Mouse (Mus musculus) hindbrain, embryonic 11.5 days (tissue): ENCODE results near the gene Gpr84. TPM values are rescaled to one million over a fixed set of nuclear protein-coding genes. Genes with fewer than 3 reads are reported as not detected.
A peak's percentile ranks its signal among the peaks of the same experiment; 100 is the strongest.

Experiments used
- ATAC-seq: fragments of 200-750 bp; cut with Nextera tagmentation; 2 replicates; pipeline ENCODE4 v1.8.0; 2017; ENCODE audit warnings: mild to moderate bottlenecking, moderate TSS enrichment, moderate library complexity; ENCODE audit not compliant: low FRiP score
- DNase-seq: peaks from one replicate; pipeline ENCODE4 v3.0.0-alpha.2; 2015; ENCODE audit warnings: low spot score
- H3K27ac ChIP-seq: fragments of 300-500 bp; sonication (generic); 2 replicates; pipeline ENCODE4 v1.5.1; 2014; ENCODE audit warnings: mild to moderate bottlenecking, low read depth, low read length
- H3K27me3 ChIP-seq: fragments of 300-500 bp; sonication (generic); 2 replicates; pipeline ENCODE4 v1.6.1; 2014; ENCODE audit warnings: mild to moderate bottlenecking, low read length, moderate library complexity, mixed read lengths; ENCODE audit not compliant: control insufficient read depth, insufficient read depth
- H3K36me3 ChIP-seq: fragments of 300-500 bp; sonication (generic); 2 replicates; pipeline ENCODE4 v1.6.1; 2014; ENCODE audit warnings: mild to moderate bottlenecking, low read length, moderate library complexity, mixed read lengths; ENCODE audit not compliant: control insufficient read depth, insufficient read depth
- H3K4me1 ChIP-seq: fragments of 300-500 bp; sonication (generic); replicated peaks from 2 replicates; pipeline ENCODE4 v1.6.1; 2014; ENCODE audit warnings: low read length, mixed read lengths; ENCODE audit not compliant: control insufficient read depth, insufficient read depth
- H3K4me2 ChIP-seq: fragments of 300-500 bp; sonication (generic); replicated peaks from 2 replicates; pipeline ENCODE4 v1.6.1; 2014; ENCODE audit warnings: mild to moderate bottlenecking, low read depth, low read length
- H3K4me3 ChIP-seq: fragments of 300-500 bp; sonication (generic); 2 replicates; pipeline ENCODE4 v1.5.1; 2014; ENCODE audit warnings: low read depth, low read length
- H3K9ac ChIP-seq: fragments of 300-500 bp; sonication (generic); 2 replicates; pipeline ENCODE4 v1.6.1; 2014; ENCODE audit warnings: low read depth, low read length
- H3K9me3 ChIP-seq: fragments of 300-500 bp; sonication (generic); 2 replicates; pipeline ENCODE4 v1.6.1; 2016; ENCODE audit warnings: low read length; ENCODE audit not compliant: control insufficient read depth
- whole genome bisulfite sequencing: fragments of 180-500 bp; shearing (Covaris S2); extraction: QIAGEN DNeasy Blood & Tissue Kit; methylation state at CpG from one replicate; pipeline ENCODE4 v1.1.7; 2014; 5-methylcytosine and 5-hydroxymethylcytosine counted together
- polyA plus RNA-seq: library from polyadenylated mRNA; unstranded; fragments of >200 nt; fragmentation: Nextera tagmentation; extraction: Ambion mirVana; gene quantifications from 2 replicates; pipeline ENCODE4 v1.2.1, GENCODE M21; 2014

The Gpr84 gene
- polyA plus RNA-seq, 1 experiment from 2014 or later: 0.34 TPM

DNA sequence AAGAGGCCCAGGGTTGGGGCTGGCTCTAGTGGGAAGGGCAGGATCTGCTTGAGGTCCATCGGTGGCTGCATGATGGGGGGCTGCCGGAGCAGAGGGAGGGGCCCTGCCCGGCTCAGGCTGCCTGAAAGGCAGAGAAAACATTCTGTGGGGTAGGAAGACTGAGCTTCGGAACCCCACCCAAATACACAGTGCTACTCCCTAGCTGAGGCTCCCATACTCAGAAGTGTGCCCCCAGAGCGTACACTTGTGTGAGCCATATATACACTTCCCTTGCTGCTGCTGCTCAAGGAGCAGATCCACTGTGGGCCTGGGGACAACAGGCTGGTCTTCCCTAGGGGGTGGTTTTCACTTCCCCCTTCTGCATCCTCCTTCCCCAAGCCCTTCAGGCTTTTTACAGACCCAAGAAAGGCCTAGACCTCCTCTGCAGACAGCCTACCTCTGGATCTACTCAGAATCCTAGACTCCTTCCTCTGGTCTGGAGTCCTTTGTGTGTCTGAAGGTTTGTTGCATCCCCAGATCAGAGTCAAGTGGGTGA is 22.7 kb upstream of the Gpr84 start:
- no peak overlapping the region for H3K4me3 ChIP-seq
- no peaks in the 10 kb centered on the region for H3K9me3 ChIP-seq
- no peaks in the 10 kb centered on the region for H3K36me3 ChIP-seq
- no peaks in the 10 kb centered on the region for H3K27me3 ChIP-seq
- H3K9ac ChIP-seq: no peak overlapping the region
- H3K4me2 ChIP-seq: no peak overlapping the region
- no peaks in the 10 kb centered on the region; the same call in 1 of the 2 replicates for H3K4me1 ChIP-seq
- 43% methylated on average over 5 of the region's 5 CpGs for WGBS
- no peak overlapping the region for H3K27ac ChIP-seq
- DNase-seq (no peak), ATAC-seq (no peak)

DNA sequence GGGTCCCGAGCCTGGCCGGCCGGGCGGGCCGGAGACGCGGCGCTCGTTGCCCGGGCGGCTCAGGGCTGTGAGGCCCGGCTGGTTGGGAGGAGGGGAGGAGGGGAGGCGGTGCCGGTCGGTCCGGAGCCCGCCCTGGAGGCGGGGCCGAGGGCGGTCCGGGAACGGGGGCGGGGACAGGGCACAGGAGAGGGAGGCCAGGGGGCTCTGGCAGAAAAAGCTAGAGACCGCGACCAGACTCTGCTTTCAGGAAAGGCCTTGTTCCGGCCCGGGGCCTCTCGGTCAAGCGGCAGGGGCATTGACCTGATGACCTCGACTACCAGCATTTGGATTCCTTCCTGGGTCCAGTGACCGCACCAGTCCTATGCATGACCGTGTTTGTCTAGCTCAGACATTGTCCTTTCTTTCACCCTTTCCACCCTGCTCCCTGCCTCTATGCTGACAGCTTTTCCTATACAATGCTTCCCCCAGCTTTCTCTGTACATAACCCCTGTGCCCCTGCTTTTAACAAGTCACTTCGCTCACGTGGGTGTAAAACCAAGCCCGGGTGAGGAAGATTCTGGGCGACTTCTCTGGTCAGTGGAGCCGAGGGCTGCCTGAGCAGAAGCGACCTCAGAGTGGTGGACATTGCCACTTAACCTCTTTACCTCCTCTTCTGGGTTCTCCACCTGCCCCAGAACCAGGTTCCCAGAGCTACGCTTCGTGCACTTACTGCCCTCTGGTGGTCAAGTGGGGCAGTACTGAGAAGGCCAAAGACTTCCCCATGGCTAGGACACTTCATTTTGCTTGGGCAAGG is 13.2 kb upstream of the Gpr84 start:
- peaks cover 6% of the 10 kb centered on the region; the same call in 1 of the 2 replicates for H3K4me1 ChIP-seq
- H3K36me3 ChIP-seq: no peaks in the 10 kb centered on the region
- no peaks in the 10 kb centered on the region for H3K9me3 ChIP-seq
- H3K27me3 ChIP-seq: no peaks in the 10 kb centered on the region
- H3K4me3 ChIP-seq: peak overlapping the region; percentile 68
- DNase-seq (peak; percentile 92), ATAC-seq (peak; percentile 99)
- peak overlapping the region; percentile 78 for H3K27ac ChIP-seq
- peak overlapping the region; percentile 62 for H3K9ac ChIP-seq
- H3K4me2 ChIP-seq: peak overlapping the region; percentile 73
- WGBS: under 1% methylated on average over 32 of the region's 40 CpGs

GRCm38 (mm10) chr15:103323070-103323454 is 12.7 kb upstream of the Gpr84 start:
- DNase-seq: no peak
- Histone ChIP-seq H3K9ac (peak overlapping the region; percentile 62), H3K27ac (peak overlapping the region; percentile 78)

GRCm38 (mm10) chr15:103322396-103322795 is 12.0 kb upstream of the Gpr84 start:
- WGBS: 47% methylated on average over 4 of the region's 4 CpGs
- Histone ChIP-seq H3K9ac (peak overlapping the region; percentile 62; the same call in 1 of the 2 replicates), H3K4me3 (peak overlapping the region; percentile 68), H3K4me1 (peaks cover 6% of the 10 kb centered on the region; the same call in 1 of the 2 replicates), H3K4me2 (peak overlapping the region; percentile 73), H3K36me3 (no peaks in the 10 kb centered on the region), H3K27me3 (no peaks in the 10 kb centered on the region), H3K27ac (peak overlapping the region; percentile 78; the same call in 1 of the 2 replicates), H3K9me3 (no peaks in the 10 kb centered on the region)
- ATAC-seq (no peak), DNase-seq (no peak)

More at GRCm38 (mm10) chr15:103323070-103323454, 12.7 kb upstream of the Gpr84 start:
- peak; percentile 80 for ATAC-seq
- Histone ChIP-seq H3K36me3 (no peaks in the 10 kb centered on the region), H3K4me1 (peaks cover 6% of the 10 kb centered on the region; the same call in 1 of the 2 replicates), H3K9me3 (no peaks in the 10 kb centered on the region), H3K4me2 (peak overlapping the region; percentile 73), H3K4me3 (peak overlapping the region; percentile 68), H3K27me3 (no peaks in the 10 kb centered on the region)
- 0% methylated on average over 15 of the region's 26 CpGs for WGBS

GRCm38 (mm10) chr15:103321076-103321475 is 10.7 kb upstream of the Gpr84 start:
- H3K4me2 ChIP-seq: no peak overlapping the region
- DNase-seq: no peak
- 71% methylated on average over 1 of the region's 1 CpGs for WGBS
- no peak overlapping the region for H3K4me3 ChIP-seq
- ATAC-seq: no peak
- H3K27ac ChIP-seq: no peak overlapping the region
- H3K4me1 ChIP-seq: peaks cover 6% of the 10 kb centered on the region; the same call in 1 of the 2 replicates
- 0 out of 2 replicates have a peak overlapping the region, but pooled peaks have one; percentile 12 for H3K9ac ChIP-seq
- no peaks in the 10 kb centered on the region for H3K36me3 ChIP-seq
- no peaks in the 10 kb centered on the region for H3K27me3 ChIP-seq
- no peaks in the 10 kb centered on the region for H3K9me3 ChIP-seq

GRCm38 (mm10) chr15:103318201-103318816 is 7.9 kb upstream of the Gpr84 start:
- ATAC-seq (no peak), DNase-seq (no peak)
- no peak overlapping the region for H3K4me3 ChIP-seq
- H3K9ac ChIP-seq: no peak overlapping the region
- peaks cover 17% of the 10 kb centered on the region for H3K4me1 ChIP-seq
- H3K4me2 ChIP-seq: no peak overlapping the region
- no peaks in the 10 kb centered on the region for H3K36me3 ChIP-seq
- H3K27ac ChIP-seq: 0 out of 2 replicates have a peak overlapping the region, but pooled peaks have one; percentile 10
- H3K27me3 ChIP-seq: no peaks in the 10 kb centered on the region
- H3K9me3 ChIP-seq: no peaks in the 10 kb centered on the region
- 56% methylated on average over 3 of the region's 3 CpGs for WGBS

DNA sequence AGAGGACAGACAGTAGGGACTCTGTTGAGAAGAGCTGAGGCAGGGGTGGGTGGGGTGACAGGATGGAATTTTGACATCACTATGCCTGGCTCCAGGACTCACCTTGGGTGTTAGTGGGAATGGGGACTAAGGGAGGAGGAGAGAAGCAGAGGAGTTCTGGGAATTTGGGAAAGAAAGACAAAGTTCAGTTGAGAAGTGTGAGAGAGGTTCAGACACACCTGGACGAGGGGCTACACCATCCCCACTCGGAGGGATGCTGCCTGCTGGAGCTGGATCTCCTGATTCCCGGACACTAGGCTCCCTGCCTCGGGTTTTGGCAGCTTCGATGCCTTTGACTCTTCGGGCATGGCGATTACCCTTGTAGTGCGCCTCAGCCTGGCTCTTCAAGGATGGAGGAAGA is 7.3 kb upstream of the Gpr84 start:
- Histone ChIP-seq H3K36me3 (no peaks in the 10 kb centered on the region), H3K9me3 (no peaks in the 10 kb centered on the region), H3K4me3 (no peak overlapping the region), H3K4me2 (no peak overlapping the region), H3K9ac (no peak overlapping the region), H3K27me3 (no peaks in the 10 kb centered on the region), H3K4me1 (peaks cover 16% of the 10 kb centered on the region), H3K27ac (0 out of 2 replicates have a peak overlapping the region, but pooled peaks have one; percentile 10)
- no peak for ATAC-seq
- no peak for DNase-seq
- 85% methylated on average over 8 of the region's 8 CpGs for WGBS

GRCm38 (mm10) chr15:103317120-103317519 is 6.7 kb upstream of the Gpr84 start:
- Histone ChIP-seq H3K36me3 (no peaks in the 10 kb centered on the region), H3K4me3 (no peak overlapping the region), H3K27me3 (no peaks in the 10 kb centered on the region), H3K9me3 (no peaks in the 10 kb centered on the region), H3K4me2 (no peak overlapping the region), H3K9ac (no peak overlapping the region), H3K27ac (no peak overlapping the region), H3K4me1 (peaks cover 14% of the 10 kb centered on the region)
- DNase-seq (no peak), ATAC-seq (no peak)
